Mouse (Mus musculus): Measurements from ENCODE around the gene Rpp25l. TPM values are rescaled to one million over a fixed set of nuclear protein-coding genes. Genes with fewer than 3 reads are reported as not detected.

The Rpp25l gene
- polyA plus RNA-seq, 1 experiment from 2014 or later: 83.3 TPM

DNA sequence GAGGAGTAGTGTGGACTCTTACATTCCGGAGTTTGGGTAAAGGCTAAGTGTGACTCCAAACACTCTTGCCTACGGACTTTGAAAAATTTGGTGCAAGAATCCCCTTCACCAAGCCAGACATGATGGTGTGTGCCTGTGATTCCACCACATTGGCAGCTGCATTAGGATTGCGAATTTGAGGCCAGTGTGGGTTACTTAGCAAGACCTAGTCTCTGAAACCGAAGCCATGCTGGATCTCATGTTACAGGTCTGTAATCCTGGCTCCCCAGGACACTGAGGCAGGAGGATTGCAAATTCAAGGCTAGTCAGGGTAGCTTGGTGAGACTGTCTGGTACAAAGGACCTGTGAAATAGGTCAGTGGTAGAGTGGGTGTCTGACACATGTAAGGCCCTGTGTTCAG is 45.4 kb upstream of the Rpp25l start:
- H3K4me3 ChIP-seq (ENCODE audit: low read depth, low read length): no peak overlapping the region
- peaks cover 22% of the 10 kb centered on the region for H3K4me1 ChIP-seq (ENCODE audit: control insufficient read depth, insufficient read depth, low read length)
- H3K9me3 ChIP-seq (replicated peaks; ENCODE audit: control insufficient read depth, low read length): no peaks in the 10 kb centered on the region
- no peaks in the 10 kb centered on the region for H3K27me3 ChIP-seq (replicated peaks; ENCODE audit: control insufficient read depth, insufficient read depth, low read length)
- no peaks in the 10 kb centered on the region for H3K36me3 ChIP-seq (ENCODE audit: control insufficient read depth, insufficient read depth, low read length)
- DNase-seq (ENCODE audit: low spot score): no peak
- no peak overlapping the region for H3K27ac ChIP-seq (ENCODE audit: low read depth, low read length)
- ATAC-seq: no peak
- no peak overlapping the region for H3K9ac ChIP-seq (ENCODE audit: low read length)
- no peak overlapping the region for H3K4me2 ChIP-seq (ENCODE audit: low read length)
- 90% methylated on average over 4 of the region's 4 CpGs for WGBS

DNA sequence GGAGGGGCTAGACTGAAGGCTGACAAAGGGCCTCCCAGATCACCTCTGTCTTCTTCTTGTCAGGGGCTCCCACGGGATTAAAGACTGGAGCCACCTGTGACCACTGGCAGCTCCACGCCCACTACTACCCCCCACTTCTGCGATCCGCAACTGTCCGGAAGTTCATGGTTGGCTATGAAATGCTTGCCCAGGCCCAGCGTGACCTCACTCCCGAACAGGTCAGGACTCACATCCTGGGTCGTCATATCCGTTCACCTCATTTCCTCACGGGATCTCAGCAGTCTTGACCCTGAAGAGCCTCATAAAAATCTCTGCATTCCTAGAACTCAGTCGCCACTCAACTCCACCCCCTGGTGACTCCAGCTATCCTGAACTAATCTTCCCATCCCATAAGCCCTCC is 44.7 kb upstream of the Rpp25l start:
- WGBS: 87% methylated on average over 11 of the region's 11 CpGs
- no peak overlapping the region for H3K9ac ChIP-seq (ENCODE audit: low read length)
- no peak overlapping the region for H3K4me2 ChIP-seq (ENCODE audit: low read length)
- no peak overlapping the region for H3K4me3 ChIP-seq (ENCODE audit: low read depth, low read length)
- DNase-seq (ENCODE audit: low spot score) (no peak), ATAC-seq (no peak)
- H3K4me1 ChIP-seq (ENCODE audit: control insufficient read depth, insufficient read depth, low read length): peaks cover 22% of the 10 kb centered on the region
- no peak overlapping the region for H3K27ac ChIP-seq (ENCODE audit: low read depth, low read length)
- no peaks in the 10 kb centered on the region for H3K9me3 ChIP-seq (replicated peaks; ENCODE audit: control insufficient read depth, low read length)
- no peaks in the 10 kb centered on the region for H3K36me3 ChIP-seq (ENCODE audit: control insufficient read depth, insufficient read depth, low read length)
- H3K27me3 ChIP-seq (replicated peaks; ENCODE audit: control insufficient read depth, insufficient read depth, low read length): no peaks in the 10 kb centered on the region

DNA sequence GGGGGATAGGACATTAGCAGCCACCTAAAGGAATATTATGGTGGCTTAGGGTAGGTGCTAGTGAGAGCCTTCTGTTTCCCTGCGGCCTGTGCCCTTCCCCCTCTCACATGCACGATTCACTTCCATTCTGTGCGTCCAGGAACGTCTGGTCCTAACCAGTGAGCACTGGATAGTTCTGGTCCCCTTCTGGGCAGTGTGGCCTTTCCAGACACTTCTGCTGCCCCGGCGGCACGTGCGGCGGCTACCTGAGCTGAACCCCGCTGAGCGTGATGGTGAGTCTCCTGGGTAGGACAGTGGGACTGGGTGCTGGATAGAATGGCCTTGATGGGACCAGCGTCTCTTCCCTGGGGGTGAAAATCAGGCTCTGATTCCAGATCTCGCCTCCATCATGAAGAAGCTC is 44.0 kb upstream of the Rpp25l start:
- no peak for DNase-seq (ENCODE audit: low spot score)
- H3K27me3 ChIP-seq (replicated peaks; ENCODE audit: control insufficient read depth, insufficient read depth, low read length): no peaks in the 10 kb centered on the region

DNA sequence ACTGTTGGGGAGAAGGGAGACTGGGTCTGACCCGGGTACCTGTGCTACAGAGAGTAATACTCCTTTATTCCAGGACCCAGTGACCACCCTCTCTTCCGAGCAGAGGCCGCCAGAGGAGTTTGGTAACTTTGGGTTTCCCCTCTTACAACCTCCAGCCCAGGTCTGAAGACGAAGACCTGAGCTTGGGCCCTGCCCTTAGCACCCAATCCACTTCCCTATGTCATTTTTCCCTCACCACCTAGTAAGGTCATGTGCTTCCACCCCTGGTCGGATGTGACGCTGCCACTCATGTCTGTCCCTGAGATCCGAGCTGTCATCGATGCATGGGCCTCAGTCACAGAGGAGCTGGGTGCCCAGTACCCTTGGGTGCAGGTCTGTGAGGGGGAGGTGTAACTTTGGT is 43.1 kb upstream of the Rpp25l start:
- H3K4me1 ChIP-seq (ENCODE audit: control insufficient read depth, insufficient read depth, low read length): peaks cover 16% of the 10 kb centered on the region
- DNase-seq (ENCODE audit: low spot score) (no peak), ATAC-seq (0 out of 2 replicates have a peak, but pooled peaks have one; percentile 1)
- H3K9ac ChIP-seq (ENCODE audit: low read length): peak overlapping the region; percentile 67
- H3K9me3 ChIP-seq (replicated peaks; ENCODE audit: control insufficient read depth, low read length): no peaks in the 10 kb centered on the region
- H3K4me3 ChIP-seq (ENCODE audit: low read depth, low read length): peak overlapping the region; percentile 49; the same call in 1 of the 2 replicates
- H3K27ac ChIP-seq (ENCODE audit: low read depth, low read length): no peak overlapping the region
- 76% methylated on average over 8 of the region's 8 CpGs for WGBS
- peak overlapping the region; percentile 94 for H3K4me2 ChIP-seq (ENCODE audit: low read length)
- H3K27me3 ChIP-seq (replicated peaks; ENCODE audit: control insufficient read depth, insufficient read depth, low read length): no peaks in the 10 kb centered on the region
- H3K36me3 ChIP-seq (ENCODE audit: control insufficient read depth, insufficient read depth, low read length): no peaks in the 10 kb centered on the region

More for the DNA sequence above, 44.0 kb upstream of the Rpp25l start:
- H3K4me1 ChIP-seq (ENCODE audit: control insufficient read depth, insufficient read depth, low read length): peaks cover 21% of the 10 kb centered on the region
- H3K9me3 ChIP-seq (replicated peaks; ENCODE audit: control insufficient read depth, low read length): no peaks in the 10 kb centered on the region
- no peak overlapping the region for H3K27ac ChIP-seq (ENCODE audit: low read depth, low read length)
- WGBS: 90% methylated on average over 13 of the region's 13 CpGs
- no peak overlapping the region for H3K4me2 ChIP-seq (ENCODE audit: low read length)
- H3K36me3 ChIP-seq (ENCODE audit: control insufficient read depth, insufficient read depth, low read length): no peaks in the 10 kb centered on the region
- H3K9ac ChIP-seq (ENCODE audit: low read length): no peak overlapping the region
- no peak overlapping the region for H3K4me3 ChIP-seq (ENCODE audit: low read depth, low read length)
- no peak for ATAC-seq

DNA sequence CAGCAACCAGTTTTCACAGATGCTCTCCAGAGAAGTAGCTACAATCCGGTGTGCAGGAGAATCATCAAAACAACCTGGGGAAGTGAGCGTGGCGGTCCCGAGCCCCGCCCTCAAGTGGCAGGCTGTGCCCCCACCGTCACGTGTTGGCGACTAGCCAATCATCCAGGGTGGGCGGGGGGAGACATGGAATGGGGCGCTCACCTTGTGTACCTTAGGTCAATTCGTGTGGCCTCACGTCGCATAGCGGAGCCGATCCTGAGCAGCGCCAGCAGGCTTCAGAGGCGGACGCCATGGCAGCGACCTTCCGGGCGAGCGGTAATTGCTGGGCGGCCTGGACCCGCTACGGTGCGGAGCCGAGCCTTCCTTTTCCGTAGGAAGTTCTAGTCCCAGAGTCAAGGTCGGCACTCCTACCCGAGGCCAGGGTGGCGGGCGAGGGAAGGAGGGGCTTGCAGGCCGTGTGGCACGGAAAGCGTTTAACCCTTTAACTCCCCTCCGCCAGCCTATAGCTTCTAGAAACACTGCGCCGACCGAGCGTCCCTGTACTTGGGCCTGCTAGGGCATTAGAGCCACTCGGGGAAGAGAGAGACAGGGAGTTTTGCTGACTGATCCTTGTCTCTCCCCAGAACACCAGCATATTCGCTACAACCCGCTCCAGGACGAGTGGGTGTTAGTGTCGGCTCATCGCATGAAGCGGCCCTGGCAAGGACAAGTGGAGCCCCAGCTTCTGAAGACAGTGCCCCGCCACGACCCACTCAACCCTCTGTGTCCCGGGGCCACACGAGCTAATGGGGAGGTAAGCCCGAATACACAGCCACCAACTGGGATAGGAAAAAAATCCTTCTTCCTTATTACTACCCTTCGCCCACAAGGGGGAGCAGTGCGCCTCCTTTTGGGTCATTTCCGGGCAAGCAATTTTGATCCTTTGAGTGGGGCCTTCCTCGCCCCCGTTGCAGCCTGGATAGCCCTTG is 42.3 kb upstream of the Rpp25l start, which contains the start of gene Sigmar1:
Gene Sigmar1 (minus strand): TSS at position 820 of the 968 bp plus-strand sequence.
- under 1% methylated on average over 57 of the region's 57 CpGs for WGBS
- H3K4me2 ChIP-seq (ENCODE audit: low read length): peak within 1 kb of the TSS; percentile 94
- no peaks in the 10 kb centered on the region for H3K36me3 ChIP-seq (ENCODE audit: control insufficient read depth, insufficient read depth, low read length)
- peak within 1 kb of the TSS; percentile 34; the same call in 1 of the 2 replicates for H3K27ac ChIP-seq (ENCODE audit: low read depth, low read length)
- peak within 1 kb of the TSS; percentile 67 for H3K9ac ChIP-seq (ENCODE audit: low read length)
- H3K27me3 ChIP-seq (replicated peaks; ENCODE audit: control insufficient read depth, insufficient read depth, low read length): no peaks in the 10 kb centered on the region
- ATAC-seq (peak; percentile 77), DNase-seq (ENCODE audit: low spot score) (peak; percentile 89)
- H3K9me3 ChIP-seq (replicated peaks; ENCODE audit: control insufficient read depth, low read length): no peaks in the 10 kb centered on the region
- H3K4me1 ChIP-seq (ENCODE audit: control insufficient read depth, insufficient read depth, low read length): peaks cover 8% of the 10 kb centered on the region
- peak within 1 kb of the TSS; percentile 49 for H3K4me3 ChIP-seq (ENCODE audit: low read depth, low read length)

DNA sequence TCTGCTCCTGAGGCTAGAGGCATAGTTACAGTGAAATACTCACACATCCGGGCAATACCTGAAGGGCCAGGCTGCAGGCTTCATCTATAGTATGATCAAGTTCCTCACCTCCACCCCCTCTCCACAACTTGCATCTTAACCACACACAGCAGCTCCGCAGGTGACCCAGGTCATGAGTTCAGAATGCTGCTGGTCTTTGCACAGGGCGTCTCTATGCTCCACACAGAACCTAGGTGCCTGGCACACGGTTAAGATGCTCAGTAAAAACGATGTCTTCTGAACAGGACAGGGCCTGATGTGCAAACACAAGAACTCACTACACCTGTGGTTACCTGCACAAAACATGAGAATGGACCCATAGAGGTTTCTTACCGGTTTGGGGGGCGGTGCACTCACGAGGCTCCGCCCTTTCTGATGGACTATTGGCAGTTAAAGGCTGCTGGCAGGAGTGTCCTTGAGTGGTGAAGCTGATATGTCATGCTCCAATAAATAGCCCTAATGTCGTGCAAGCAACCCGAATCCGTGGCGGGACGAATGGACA is 41.5 kb upstream of the Rpp25l start, which contains the start of gene Galt:
Gene Galt (plus strand): TSS at position 432 of the 541 bp plus-strand sequence.
- Histone ChIP-seq H3K27me3 (replicated peaks; ENCODE audit: control insufficient read depth, insufficient read depth, low read length) (no peaks in the 10 kb centered on the region), H3K4me3 (ENCODE audit: low read depth, low read length) (peak within 1 kb of the TSS; percentile 49), H3K9ac (ENCODE audit: low read length) (peak within 1 kb of the TSS; percentile 67), H3K36me3 (ENCODE audit: control insufficient read depth, insufficient read depth, low read length) (no peaks in the 10 kb centered on the region), H3K9me3 (replicated peaks; ENCODE audit: control insufficient read depth, low read length) (no peaks in the 10 kb centered on the region), H3K27ac (ENCODE audit: low read depth, low read length) (peak within 1 kb of the TSS; percentile 34; the same call in 1 of the 2 replicates), H3K4me1 (ENCODE audit: control insufficient read depth, insufficient read depth, low read length) (0 out of 2 replicates have a peak, but pooled peaks cover 4% of the 10 kb centered on the region), H3K4me2 (ENCODE audit: low read length) (peak within 1 kb of the TSS; percentile 94)
- ATAC-seq (peak; percentile 56), DNase-seq (ENCODE audit: low spot score) (no peak)
- 14% methylated on average over 14 of the region's 14 CpGs for WGBS

DNA sequence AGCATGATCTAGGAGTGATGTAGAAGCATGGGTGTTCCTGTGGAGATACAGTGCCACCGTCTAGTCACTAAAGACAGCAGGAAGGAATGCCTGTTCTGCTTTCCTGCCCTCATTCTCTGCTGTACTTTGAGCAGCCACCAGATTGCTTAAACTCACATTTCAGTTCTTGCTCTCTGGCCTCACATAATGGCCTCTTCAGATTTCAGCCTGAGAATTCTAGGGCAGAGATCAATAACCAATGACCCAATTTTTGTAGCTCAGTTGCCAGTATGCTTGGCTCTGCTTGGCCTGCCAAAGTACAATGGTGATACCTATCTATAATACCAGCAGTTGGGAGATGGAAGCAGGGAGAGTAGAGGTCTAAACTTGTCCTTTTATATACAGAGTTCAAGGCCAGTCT is 31.7 kb upstream of the Rpp25l start:
- no peak overlapping the region for H3K4me3 ChIP-seq (ENCODE audit: low read depth, low read length)
- ATAC-seq: no peak
- no peaks in the 10 kb centered on the region for H3K36me3 ChIP-seq (ENCODE audit: control insufficient read depth, insufficient read depth, low read length)
- H3K4me2 ChIP-seq (ENCODE audit: low read length): no peak overlapping the region
- no peak overlapping the region for H3K9ac ChIP-seq (ENCODE audit: low read length)
- H3K9me3 ChIP-seq (replicated peaks; ENCODE audit: control insufficient read depth, low read length): peaks cover 5% of the 10 kb centered on the region; the same call in 1 of the 2 replicates
- WGBS: 88% methylated on average over 1 of the region's 1 CpGs
- H3K27ac ChIP-seq (ENCODE audit: low read depth, low read length): no peak overlapping the region
- peaks cover 2% of the 10 kb centered on the region; the same call in 1 of the 2 replicates for H3K4me1 ChIP-seq (ENCODE audit: control insufficient read depth, insufficient read depth, low read length)
- no peaks in the 10 kb centered on the region for H3K27me3 ChIP-seq (replicated peaks; ENCODE audit: control insufficient read depth, insufficient read depth, low read length)
- no peak for DNase-seq (ENCODE audit: low spot score)

DNA sequence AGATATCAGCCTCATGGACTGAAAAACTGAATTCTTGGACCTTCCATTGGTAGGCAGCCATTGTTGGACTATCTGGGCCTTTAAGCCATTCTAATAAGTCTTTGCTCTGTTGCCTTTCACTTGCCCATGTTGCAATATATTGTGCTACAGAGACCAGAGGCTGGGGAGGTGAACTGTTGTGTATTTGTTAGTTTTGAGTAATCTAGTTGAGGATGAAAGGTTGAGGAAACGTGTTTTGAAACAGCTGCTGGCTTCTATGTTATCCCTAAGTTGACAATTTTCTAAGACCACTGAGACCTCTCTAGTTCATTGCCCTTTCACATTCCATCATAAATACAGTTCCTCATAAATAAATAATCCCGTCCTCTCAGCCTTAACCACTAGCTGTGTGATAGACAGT is 30.8 kb upstream of the Rpp25l start:
- Histone ChIP-seq H3K27me3 (replicated peaks; ENCODE audit: control insufficient read depth, insufficient read depth, low read length) (no peaks in the 10 kb centered on the region), H3K36me3 (ENCODE audit: control insufficient read depth, insufficient read depth, low read length) (peaks cover 4% of the 10 kb centered on the region), H3K4me2 (ENCODE audit: low read length) (no peak overlapping the region), H3K4me3 (ENCODE audit: low read depth, low read length) (no peak overlapping the region), H3K9ac (ENCODE audit: low read length) (no peak overlapping the region), H3K4me1 (ENCODE audit: control insufficient read depth, insufficient read depth, low read length) (peaks cover 8% of the 10 kb centered on the region), H3K9me3 (replicated peaks; ENCODE audit: control insufficient read depth, low read length) (peaks cover 5% of the 10 kb centered on the region; the same call in 1 of the 2 replicates), H3K27ac (ENCODE audit: low read depth, low read length) (no peak overlapping the region)
- ATAC-seq (no peak), DNase-seq (ENCODE audit: low spot score) (no peak)
- WGBS: 78% methylated on average over 2 of the region's 2 CpGs
